Mouse (Mus musculus) forelimb bud, embryonic 11.5 days (tissue): ENCODE data around the gene Gabbr2.

ENCODE experiments used
- DNase-seq: peaks from one replicate; pipeline ENCODE4 v3.0.0-alpha.2; 2012; ENCODE audit warnings: low read depth, low spot score

The Gabbr2 gene

DNA sequence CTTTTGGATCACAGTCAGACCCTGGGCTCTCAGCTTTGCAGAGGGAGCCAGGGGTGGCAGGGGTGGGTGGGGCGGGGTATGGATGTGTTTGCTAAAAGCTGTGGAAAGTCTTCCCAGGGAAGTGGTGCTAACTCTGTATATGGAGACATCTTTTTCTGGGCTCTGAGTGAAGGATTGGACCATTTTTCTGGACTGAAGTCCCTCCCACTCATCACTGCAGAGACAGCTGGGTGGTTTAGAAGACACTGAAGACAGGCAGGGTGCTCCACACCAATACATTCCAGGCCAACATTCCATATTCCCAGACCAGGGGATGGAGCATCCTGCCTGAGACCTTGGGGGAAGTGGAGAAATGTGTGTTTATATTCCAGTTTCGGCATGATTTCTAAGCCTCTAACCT, 125.6 kb downstream of the Gabbr2 start:
- no peak for DNase-seq

DNA sequence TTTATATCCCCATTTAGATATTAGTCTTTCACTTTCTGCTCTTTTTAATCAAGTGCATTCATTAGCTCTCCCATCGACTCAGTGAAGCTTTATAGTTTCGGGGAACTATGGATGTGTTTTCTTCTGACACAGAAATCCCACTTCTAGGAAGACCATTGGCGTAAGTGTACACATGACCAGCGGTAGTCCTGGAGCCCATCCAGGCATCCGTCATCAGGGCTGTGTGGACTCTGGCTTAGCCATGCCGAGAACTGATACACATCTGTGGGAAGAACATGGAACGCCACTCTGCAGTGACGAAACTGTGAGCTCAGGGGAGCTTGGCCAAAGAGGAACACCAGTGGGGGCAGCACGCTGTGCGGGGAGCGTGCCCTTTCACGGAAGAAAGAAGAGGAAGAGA, 128.0 kb downstream of the Gabbr2 start:
- no peak for DNase-seq

DNA sequence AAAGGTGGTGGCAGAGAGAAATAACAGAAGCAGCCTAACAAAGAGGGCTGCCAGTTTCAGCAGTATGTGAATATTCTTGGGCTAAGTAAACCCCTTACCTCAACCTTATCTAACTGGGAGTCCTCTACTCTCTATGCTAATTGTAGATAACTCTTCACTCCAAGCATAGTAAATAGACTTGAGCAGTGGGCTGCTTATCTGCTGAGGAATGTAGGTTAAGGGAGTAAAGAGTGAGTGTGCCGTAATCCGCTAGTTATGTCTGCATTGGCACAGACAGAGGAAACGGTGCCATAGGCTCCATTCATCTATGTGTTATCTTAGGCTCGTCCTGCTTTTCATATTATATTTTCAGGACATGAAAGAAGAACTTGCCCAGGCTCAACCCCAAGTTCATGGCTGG, 129.0 kb downstream of the Gabbr2 start:
- DNase-seq = no peak

DNA sequence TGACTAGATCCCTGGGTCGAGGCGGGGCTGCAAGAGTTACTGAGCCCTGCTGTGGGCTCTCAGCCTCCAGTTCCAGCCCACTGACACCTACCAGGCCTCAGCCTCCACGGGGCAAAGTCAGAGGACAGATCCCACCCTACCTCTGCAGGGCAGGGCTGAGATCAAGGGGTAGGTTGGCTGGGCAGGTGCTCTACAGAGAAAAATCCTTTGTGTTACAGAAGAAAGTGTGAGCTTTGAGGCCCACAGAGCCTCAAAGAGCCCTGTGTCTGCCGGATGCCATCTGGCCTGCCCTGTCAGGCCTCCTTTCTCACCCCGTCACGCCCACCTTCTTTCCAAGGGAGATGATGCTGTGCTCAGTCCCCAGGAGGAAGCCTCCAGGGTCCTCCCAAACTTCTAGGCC, 131.1 kb downstream of the Gabbr2 start:
- no peak for DNase-seq

DNA sequence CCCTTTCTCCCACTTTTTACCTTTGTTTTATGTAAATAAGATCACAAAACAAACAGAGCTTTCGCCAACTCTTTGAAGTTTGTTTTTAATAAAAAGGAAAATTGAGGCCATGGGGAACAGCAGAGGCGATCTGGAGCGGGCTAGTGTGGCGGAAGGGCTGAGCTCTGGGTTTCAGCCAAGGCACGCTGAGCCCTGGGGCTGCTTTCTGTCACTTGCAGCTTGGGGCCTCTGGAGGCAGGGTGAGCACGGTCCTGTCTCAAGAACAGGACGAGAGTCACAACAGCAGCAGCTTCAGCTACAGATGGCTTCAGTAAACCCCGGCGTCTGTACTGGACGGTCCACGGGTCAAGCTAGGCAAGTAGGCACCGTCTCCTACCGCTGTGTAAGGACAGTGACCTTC, 132.8 kb downstream of the Gabbr2 start:
- peak; percentile 63 for DNase-seq

DNA sequence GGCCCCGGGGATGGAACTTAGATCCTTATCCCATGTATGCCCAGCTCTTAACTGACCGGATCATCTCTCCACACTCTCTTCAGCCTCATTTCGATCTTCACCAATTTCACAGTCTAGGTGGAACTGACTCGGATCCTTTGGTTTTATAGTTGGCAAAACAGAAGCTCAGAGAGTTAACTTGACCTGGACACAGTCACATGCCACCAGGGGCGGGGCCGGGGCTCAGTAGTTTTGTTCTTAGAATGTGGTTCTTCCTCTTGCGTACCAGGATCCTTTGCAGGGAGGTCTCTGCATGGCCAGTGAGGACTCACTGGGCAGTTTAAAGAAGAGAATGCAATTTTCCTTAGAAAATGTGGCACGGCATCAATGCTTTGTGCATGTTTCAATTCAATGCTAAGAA, 135.5 kb downstream of the Gabbr2 start:
- no peak for DNase-seq

DNA sequence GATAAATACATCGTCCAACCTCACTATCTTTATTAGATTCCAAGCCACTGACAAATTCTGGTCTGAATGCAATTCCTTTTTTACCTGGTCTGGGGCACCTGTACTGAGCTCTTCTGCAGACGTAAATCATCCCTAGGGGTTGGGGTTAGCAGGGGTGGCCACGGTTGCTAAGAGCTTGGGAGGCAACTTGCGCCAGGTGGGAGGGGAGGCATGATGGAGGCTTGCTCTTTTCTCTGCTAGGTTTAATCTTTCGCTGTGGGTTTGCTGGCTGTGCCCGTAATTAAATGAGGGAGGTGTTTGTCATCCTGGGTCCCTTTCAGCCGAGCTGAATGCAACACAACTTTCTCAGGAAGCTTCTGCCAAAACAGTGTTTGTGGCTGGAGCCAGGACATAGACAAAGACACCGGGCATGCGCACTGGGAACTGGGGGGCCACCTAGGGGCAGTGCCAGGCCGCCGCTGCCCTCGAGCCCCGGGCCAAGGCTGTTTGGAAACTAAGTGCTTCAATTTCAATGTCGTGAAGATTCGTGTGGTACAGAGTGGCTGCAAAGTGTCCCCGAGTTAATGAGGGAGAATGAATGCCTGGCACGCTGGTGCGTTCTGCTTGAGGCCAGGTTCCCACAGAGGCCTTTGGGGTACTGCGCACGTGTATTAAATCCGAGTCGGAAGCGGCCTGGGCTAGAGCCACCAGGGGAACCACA, 136.8 kb downstream of the Gabbr2 start:
- DNase-seq = no peak

DNA sequence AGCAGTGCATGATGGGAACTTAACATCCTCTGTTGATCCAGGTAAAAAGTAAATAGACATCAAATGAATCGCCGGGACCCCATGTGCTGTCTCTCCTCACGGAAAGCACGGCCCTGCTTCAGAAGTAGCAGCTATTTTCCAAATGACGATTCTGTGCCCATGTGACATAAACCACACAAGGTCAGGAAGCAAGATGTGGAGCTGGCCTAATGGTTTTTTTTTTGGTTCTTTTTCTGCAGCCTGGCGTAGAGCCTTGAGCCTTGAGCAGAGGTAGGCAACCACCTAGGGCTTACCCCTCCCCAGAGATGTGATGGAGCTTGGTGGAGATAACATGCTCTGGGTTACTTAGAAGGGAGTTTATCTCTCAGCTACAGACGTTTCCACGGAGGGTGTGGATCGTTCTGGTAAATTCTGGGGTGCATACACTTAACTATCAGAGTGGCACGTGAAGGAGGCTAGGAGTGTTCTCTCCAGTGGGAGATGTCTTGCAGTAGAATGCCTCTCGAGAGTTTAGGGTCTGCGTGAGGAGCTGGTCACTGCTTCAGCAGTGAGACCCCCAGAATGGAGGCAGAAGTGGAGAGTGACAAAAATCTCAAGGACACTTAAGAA, 137.7 kb downstream of the Gabbr2 start:
- no peak for DNase-seq

DNA sequence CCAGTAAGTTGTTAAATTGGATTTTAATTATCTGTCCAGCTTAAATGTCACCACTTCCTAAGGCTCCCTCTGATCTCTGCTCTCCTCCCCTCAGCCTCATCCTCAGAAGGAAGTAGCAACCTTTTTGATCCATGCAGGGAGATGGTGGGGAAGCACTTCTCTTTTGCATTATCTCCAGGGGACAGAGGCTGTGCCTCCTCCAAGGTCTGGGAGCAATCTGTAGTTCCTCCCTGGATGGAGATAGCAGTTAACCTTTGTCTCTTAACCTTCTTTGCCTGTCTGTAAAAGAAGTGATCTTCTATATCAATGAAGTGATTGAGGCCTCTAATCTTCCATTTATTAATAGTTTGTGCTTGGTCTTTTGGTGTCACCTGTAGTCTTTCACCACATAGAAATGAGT, 143.9 kb downstream of the Gabbr2 start:
- DNase-seq = no peak

DNA sequence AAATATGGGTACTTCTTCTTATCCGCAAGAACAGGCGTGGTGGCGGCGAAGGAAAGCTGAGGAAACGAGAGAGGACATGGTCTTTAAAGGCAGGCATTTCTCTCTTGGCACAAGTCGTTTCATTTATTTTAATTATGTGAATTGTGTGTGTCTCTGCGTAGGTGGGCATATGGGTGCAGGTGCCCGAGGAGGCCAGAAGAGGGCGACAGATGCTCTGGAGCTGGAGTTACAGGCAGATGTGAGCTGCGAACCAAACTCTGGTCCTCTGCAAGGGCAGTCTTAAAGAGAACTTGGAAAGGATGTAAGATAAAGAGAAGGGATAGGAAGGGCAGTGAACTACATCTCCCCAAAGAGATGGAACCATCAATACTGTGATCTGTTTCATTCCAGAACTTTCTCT, 145.3 kb downstream of the Gabbr2 start:
- DNase-seq = no peak

DNA sequence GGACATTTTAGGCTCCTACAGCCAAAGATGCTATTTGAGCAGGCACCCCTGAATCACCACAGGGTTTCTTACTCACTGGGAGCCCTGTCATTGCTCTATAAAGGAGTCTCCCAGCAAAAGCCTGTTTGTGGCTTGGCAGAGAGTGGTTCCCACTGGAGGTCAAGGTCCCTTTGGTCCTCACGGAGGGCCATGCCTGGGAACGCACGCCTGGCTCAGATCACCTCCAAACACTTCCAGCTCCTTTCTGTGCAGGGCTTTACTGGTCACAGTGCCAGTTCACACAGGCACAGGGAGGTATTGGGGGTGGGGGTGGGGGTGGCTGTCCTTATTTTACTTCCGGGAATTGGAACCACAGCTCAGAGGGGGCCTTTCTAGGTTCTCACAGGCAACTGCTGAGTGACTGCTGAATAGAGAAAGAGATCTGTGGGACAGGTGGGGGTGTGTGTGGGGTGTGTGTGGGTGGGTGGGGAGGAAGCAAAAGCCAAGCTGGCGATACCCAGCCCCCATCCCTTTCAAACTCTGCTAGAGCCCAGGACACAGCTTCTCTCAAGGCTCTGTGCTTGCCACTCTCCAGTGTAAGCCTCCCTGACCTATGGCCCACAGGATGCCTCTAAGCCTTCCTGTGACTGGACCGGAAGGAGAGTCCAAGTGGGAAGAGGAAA, 146.6 kb downstream of the Gabbr2 start:
- no peak for DNase-seq

DNA sequence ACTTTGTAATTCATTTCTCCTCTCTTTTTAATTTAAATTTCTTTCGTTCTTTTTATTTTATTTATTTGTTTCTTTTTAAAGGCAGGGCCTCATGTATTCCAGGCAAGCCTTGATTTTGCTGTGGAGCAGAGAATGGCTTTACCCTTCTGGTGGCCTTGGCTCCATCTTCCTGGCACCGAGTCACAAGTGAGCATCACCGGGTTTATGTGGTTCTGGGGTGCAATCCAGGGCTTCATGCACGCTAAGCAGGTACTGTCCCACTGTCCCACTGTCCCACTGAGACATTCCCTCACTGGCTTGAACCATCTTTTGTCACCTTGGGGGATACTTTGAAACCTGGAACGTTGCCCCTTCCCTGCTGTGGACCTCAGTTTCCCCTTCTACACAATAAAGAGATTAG, 147.1 kb downstream of the Gabbr2 start:
- DNase-seq = no peak

DNA sequence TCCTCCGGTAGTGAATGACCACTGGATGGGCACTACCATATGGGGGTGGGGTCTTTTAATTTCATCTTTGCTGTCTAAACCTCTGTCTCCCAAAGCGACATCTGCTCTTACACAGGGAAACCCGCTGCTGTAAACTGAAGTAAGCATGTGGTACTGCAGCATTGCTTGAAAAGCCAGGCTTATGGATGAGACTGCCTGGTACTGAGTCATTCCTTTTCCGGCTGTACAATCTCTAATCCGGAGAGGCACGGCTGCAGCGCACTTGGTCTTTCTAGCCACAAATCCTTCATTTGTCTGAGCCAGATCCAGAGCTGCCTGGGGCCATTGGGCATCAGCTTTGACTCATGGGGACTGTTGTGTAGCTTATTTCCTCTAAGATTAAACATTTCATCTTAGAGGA, 149.1 kb downstream of the Gabbr2 start:
- no peak for DNase-seq

DNA sequence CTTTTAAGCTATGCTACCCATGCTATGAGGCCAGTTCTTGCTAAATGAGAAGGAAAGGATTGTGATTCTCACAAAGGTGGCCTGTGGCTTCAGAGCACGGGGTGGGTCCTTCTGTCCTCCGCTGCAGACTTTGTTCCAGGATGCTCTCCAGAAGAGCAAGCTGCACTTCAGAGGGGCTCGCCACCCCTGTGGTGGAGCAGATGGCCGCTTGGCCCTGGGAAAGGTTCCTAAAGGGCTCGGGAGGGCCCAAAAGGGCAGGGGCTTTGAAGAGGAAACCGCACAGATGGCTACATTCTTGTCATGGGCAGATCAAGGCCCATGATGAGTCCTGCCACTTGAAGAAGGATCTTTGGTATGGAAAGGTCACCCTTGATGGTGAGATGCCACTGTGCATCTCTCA, 151.5 kb downstream of the Gabbr2 start:
- no peak for DNase-seq

DNA sequence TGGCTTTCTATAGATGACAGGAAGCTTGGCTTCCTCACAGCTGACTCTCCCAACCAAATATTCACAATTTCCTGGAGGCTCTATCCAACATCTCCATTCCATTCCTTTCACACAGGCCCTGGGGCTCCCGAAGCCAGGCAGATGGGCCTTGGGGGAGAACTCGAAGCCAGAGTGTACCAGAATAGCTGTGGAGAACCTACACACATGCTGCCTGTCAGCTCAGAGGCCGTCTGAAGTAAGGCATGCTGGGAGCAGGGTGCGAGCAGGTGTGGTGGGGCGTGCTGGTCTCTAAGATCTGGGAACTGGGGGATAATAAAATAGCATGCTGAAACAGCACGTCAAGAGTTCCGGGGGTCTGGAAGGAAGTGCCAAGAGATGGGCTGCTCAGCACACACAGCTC, 154.3 kb downstream of the Gabbr2 start:
- DNase-seq = no peak

DNA sequence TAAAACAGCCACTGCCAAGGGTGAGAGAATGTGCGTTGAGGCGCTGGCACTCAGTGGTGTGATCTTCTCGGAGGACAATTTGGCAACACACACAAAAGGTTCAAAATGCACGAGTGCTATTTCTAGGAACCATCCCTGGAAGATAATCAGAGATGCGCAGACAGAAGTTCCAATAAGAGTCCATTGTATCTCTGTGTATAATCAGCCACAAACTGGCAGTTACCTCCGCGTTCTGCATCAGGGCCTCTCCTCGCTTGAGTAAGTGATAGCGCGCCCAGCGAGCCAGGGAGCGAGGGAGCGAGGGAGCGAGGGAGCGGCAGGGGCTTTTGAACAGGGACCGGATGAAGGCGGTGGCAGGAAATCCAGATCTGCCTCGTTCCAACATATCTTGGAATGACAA, 155.6 kb downstream of the Gabbr2 start:
- DNase-seq = no peak

DNA sequence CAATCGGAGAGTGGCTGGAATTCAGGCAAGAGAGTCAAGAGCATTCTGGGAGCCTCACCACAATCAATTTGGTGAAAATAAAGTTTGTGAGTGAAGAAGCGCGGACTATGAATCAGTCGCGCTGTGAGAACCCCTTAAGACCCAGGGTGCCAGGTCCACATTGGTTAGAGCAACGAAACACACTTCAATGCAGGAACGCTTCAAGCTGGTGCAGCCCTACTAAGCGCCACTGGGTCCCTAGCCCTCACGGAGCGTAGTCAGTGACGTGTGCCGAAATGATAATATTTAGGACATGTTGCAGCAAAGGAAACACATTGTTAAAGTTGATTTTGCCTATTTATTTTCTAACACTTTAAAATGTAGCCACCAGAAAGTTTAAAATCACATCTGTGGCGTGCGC, 156.6 kb downstream of the Gabbr2 start:
- no peak for DNase-seq

DNA sequence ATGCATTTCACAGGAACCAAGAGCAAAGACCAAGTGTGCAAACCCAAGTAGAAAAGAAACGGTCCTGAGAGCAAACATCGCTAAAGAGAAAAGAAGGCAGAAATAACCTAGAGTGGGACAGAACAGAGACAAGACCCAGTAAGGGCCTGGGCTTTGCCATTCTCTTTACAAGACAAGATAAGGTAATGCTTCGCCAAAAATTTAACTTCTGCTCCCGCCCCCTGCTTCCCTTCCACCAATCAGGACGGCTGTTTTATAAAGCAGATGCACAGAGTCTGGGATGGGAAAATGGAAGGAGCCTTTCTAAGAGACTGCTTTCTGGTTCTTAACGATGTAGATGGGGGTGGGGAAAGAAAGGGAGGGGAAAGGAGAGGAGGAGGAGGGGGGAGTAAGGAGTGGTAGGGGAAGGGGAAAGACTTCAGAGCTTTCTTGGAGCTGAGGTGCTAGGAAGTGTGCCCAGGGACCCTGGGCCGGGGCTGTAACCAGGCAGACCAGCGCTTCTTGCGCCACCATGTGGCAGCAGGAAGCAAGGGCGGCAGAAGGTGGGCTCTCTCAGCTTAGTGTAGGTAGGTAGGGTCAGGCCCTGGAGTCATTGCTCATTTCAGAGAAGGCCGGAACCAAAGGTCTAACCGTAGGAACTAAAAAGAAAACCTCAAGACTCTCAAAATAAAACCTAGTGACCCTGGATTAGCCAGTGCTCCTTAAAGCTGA, 158.7 kb downstream of the Gabbr2 start:
- no peak for DNase-seq

DNA sequence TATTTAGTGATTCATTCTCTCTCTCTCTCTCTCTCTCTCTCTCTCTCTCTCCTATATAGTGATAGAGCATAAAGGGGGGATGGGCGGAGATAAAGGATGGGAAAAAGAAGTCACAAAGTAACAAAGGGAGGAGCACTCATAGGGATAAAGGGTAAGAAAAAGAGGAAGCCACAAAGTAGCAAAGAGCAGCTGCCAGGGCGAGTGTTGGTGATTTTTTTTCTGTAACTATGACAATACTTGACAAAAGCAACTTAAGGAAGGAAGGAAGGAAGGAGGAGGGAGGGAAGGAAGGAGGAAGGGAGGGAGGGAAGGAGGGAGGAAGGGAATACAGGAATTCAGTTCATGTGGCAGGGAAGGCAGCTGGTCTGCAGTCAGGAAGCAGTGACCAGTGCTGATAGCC, 162.0 kb downstream of the Gabbr2 start:
- no peak for DNase-seq

DNA sequence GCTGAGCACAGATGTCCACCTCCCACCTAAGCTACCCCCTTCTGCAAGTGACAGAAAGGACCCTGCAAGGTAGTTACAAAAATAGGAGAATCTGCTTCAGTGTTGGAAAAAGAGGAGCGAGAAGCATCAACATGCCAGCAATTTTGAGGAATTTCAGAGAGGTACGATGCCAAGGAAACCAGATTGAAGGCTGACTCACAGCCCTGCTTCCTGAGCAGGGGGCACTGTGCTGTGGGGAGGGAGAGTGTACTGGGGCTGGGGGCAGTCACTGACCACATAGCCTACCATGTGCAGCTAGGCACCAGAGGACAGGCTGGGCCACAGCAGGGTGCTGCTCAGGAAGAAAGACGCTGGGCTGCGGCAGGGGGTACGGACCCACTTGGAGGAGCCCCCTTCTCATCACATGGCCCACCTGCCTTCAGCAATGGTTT, 163.5 kb downstream of the Gabbr2 start:
- DNase-seq = no peak

DNA sequence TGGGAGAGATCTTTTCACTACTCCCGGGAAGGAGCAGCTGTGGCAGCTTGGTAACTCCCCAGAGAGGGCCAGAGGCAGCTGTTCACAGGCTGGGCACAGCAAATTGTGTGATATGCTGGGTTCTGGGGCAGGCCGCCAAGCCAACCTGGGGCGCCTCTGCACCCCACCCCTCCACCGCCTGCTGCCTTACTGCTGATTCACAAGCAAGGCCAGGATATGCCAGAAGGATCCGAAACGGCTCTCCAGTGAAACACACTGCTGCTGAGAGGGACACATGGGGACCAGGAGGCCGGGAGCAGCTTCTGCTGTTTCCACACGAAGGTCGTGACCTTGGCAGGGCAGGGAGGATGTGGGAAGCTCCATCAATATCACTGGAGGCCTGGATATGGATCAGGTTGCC, 164.2 kb downstream of the Gabbr2 start:
- no peak for DNase-seq

DNA sequence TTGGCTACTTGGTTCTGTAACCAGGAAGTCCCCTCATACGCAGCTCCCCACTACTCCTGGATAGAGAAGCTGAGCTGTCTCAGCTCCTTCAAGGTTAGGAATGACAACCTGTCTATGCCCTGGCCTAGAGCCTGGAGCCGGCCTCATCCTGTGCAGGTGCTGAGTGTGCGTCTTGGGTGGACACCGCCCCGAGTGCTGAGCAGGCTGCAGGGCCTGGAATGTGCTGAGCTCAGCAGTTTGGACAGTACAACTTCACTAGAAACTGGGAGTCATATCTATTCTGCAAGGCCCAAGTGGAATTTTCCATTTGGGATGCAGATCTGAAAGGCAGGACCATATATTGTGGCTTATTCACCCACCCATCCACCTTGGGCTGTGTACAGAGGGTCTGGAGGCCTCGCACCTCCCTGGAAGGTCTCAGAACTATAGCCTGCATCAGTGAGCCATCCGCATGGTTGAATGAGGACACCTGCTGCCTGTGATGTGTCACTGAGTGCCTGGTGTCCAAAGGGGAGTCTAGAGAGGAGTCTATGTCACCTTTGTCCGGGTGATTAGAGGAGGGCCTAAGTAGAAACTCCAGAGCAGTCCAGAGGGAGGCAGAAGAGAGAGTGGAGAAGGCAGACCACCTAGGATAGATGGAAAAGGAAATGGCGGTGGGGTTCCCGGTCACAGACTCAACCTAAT, 165.7 kb downstream of the Gabbr2 start:
- DNase-seq = no peak
